Mouse (Mus musculus) hindbrain, embryonic 16.5 days (tissue): ENCODE measurements around the gene Faap100. TPM values are rescaled to one million over a fixed set of nuclear protein-coding genes. Genes with fewer than 3 reads are reported as not detected.
A peak's percentile ranks its signal among the peaks of the same experiment; 100 is the strongest.

Experiments used
- ATAC-seq: fragments of 200-750 bp; cut with Nextera tagmentation; 2 replicates; pipeline ENCODE4 v1.8.0; 2017; ENCODE audit warnings: moderate TSS enrichment, moderate library complexity
- H3K27ac ChIP-seq: fragments of 300-500 bp; sonication (generic); 2 replicates; pipeline ENCODE4 v1.5.1; 2014; ENCODE audit warnings: low read depth, mild to moderate bottlenecking, control low read depth, low read length, moderate library complexity
- H3K27me3 ChIP-seq: fragments of 300-500 bp; sonication (generic); replicated peaks from 2 replicates; pipeline ENCODE4 v1.6.1; 2014; ENCODE audit warnings: low read length; ENCODE audit not compliant: control insufficient read depth, insufficient read depth
- H3K36me3 ChIP-seq: fragments of 300-500 bp; sonication (generic); 2 replicates; pipeline ENCODE4 v1.6.1; 2014; ENCODE audit warnings: mild to moderate bottlenecking, low read length, moderate library complexity, mixed read lengths; ENCODE audit not compliant: control insufficient read depth, insufficient read depth
- H3K4me1 ChIP-seq: fragments of 300-500 bp; sonication (generic); 2 replicates; pipeline ENCODE4 v1.6.1; 2014; ENCODE audit warnings: low read depth, low read length; ENCODE audit not compliant: control insufficient read depth, insufficient read depth
- H3K4me2 ChIP-seq: fragments of 300-500 bp; sonication (generic); 2 replicates; pipeline ENCODE4 v1.6.1; 2014; ENCODE audit warnings: mild to moderate bottlenecking, low read length, control low read depth, moderate library complexity
- H3K4me3 ChIP-seq: fragments of 300-500 bp; sonication (generic); 2 replicates; pipeline ENCODE4 v1.5.1; 2014; ENCODE audit warnings: mild to moderate bottlenecking, low read length, control low read depth, moderate library complexity
- H3K9ac ChIP-seq: fragments of 300-500 bp; sonication (generic); 2 replicates; pipeline ENCODE4 v1.6.1; 2014; ENCODE audit warnings: low read depth, mild to moderate bottlenecking, control low read depth, low read length, moderate library complexity
- H3K9me3 ChIP-seq: fragments of 300-500 bp; sonication (generic); 2 replicates; pipeline ENCODE4 v1.6.1; 2014; ENCODE audit warnings: mild to moderate bottlenecking, low read length, moderate library complexity; ENCODE audit not compliant: control insufficient read depth
- WGBS: fragments of 180-500 bp; shearing (Covaris S2); extraction: QIAGEN DNeasy Blood & Tissue Kit; methylation state at CpG from one replicate; pipeline ENCODE4 v1.1.7; 2014; 5-methylcytosine and 5-hydroxymethylcytosine counted together
- polyA plus RNA-seq: library from polyadenylated mRNA; unstranded; fragments of >200 nt; fragmentation: Nextera tagmentation; extraction: Ambion mirVana; gene quantifications from 2 replicates; pipeline ENCODE4 v1.2.1, GENCODE M21; 2015

Gene Faap100
- polyA plus RNA-seq, 1 experiment from 2014 or later: 103 TPM

GRCm38 (mm10) chr11:120380271-120380670 lies 1.7 kb upstream of the Faap100 start:
- Histone ChIP-seq H3K4me1 (peaks cover 16% of the 10 kb centered on the region), H3K4me2 (no peak overlapping the region), H3K27ac (no peak overlapping the region), H3K27me3 (no peaks in the 10 kb centered on the region), H3K4me3 (no peak overlapping the region), H3K36me3 (peaks cover 21% of the 10 kb centered on the region), H3K9me3 (no peaks in the 10 kb centered on the region), H3K9ac (no peak overlapping the region)
- WGBS: 98% methylated on average over 3 of the region's 3 CpGs
- ATAC-seq: no peak

DNA sequence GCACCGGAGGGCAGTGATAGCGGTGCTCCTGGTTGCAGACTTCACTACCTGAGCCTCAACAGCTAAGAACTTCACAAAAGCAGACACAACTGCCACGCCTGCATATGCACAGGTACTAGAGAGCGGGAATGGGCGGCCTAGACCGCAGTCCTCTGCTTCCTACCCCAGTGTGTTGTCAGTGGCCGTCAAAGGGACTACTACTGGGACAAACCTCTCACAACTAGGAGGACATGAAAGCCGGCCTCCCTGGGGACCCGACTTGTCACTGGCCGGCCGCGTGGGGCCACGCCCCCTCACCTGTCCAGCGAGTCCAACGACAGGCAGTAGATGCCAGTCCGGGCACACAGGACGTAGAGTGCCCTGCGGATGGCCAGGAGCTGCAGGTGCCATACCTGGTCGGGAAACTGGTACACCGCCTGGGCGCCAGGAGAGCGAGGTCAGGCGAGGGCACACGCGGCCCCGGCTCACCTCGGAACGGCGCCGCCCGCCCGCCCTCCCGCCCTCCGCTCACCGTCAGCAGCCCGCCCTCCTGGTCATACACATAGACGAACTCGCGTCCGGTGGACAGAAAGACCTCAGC lies 443 bp downstream of the Faap100 start:
- Histone ChIP-seq H3K4me2 (peak overlapping the region; percentile 85), H3K9me3 (no peaks in the 10 kb centered on the region), H3K27ac (peak overlapping the region; percentile 77), H3K4me1 (peaks cover 18% of the 10 kb centered on the region), H3K36me3 (peaks cover 33% of the 10 kb centered on the region), H3K4me3 (peak overlapping the region; percentile 65), H3K9ac (peak overlapping the region; percentile 88), H3K27me3 (no peaks in the 10 kb centered on the region)
- WGBS: 3% methylated on average over 38 of the region's 40 CpGs
- ATAC-seq: peak; percentile 41

DNA sequence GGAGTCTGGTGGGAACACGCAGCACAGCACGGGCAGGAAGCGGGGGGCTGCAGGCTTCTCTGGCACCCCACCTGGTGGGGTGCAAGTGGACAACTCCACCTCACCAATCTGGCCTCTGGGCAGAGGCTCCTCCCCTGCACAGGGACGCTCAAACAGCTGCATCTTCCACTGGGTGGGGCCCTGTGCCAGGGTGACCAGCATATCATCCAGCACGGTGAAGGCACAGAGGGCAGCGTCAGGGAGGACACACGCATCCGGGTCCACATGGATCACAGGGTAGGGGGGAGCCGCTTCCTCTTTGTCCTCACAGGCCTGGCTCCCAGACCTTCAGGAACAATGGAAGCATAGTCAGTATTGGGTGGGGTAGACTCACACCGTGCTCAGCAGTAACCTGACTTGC lies 1.2 kb downstream of the Faap100 start:
- Histone ChIP-seq H3K27ac (peak overlapping the region; percentile 49; the same call in 1 of the 2 replicates), H3K27me3 (no peaks in the 10 kb centered on the region), H3K4me1 (peaks cover 18% of the 10 kb centered on the region), H3K4me2 (peak overlapping the region; percentile 85), H3K4me3 (peak overlapping the region; percentile 65), H3K9me3 (no peaks in the 10 kb centered on the region), H3K9ac (peak overlapping the region; percentile 88), H3K36me3 (peaks cover 28% of the 10 kb centered on the region)
- no peak for ATAC-seq
- WGBS: 62% methylated on average over 10 of the region's 10 CpGs

- Histone ChIP-seq H3K27me3 (no peaks in the 10 kb centered on the region), H3K9ac (no peak overlapping the region), H3K9me3 (no peaks in the 10 kb centered on the region), H3K4me3 (no peak overlapping the region), H3K4me1 (peaks cover 18% of the 10 kb centered on the region), H3K36me3 (peaks cover 35% of the 10 kb centered on the region), H3K27ac (no peak overlapping the region), H3K4me2 (peak overlapping the region; percentile 85)
- WGBS: 88% methylated on average over 17 of the region's 17 CpGs
- ATAC-seq: no peak
Measured at GRCm38 (mm10) chr11:120376302-120377160, 2.0 kb downstream of the Faap100 start.

GRCm38 (mm10) chr11:120375324-120375723 lies 3.2 kb downstream of the Faap100 start:
- no peaks in the 10 kb centered on the region for H3K27me3 ChIP-seq
- no peak for ATAC-seq
- WGBS: 93% methylated on average over 10 of the region's 10 CpGs

GRCm38 (mm10) chr11:120373820-120374586 lies 4.6 kb downstream of the Faap100 start:
- no peaks in the 10 kb centered on the region for H3K27me3 ChIP-seq
- peaks cover 23% of the 10 kb centered on the region for H3K4me1 ChIP-seq
- H3K4me2 ChIP-seq: no peak overlapping the region
- no peak overlapping the region for H3K4me3 ChIP-seq
- peaks cover 37% of the 10 kb centered on the region for H3K36me3 ChIP-seq
- no peaks in the 10 kb centered on the region for H3K9me3 ChIP-seq
- no peak overlapping the region for H3K9ac ChIP-seq
- 80% methylated on average over 23 of the region's 23 CpGs for WGBS
- no peak for ATAC-seq
- peak overlapping the region; percentile 32; the same call in 1 of the 2 replicates for H3K27ac ChIP-seq

More at GRCm38 (mm10) chr11:120375324-120375723, 3.2 kb downstream of the Faap100 start:
- Histone ChIP-seq H3K27ac (no peak overlapping the region), H3K9ac (no peak overlapping the region), H3K36me3 (peaks cover 35% of the 10 kb centered on the region), H3K4me2 (no peak overlapping the region), H3K4me3 (no peak overlapping the region), H3K9me3 (no peaks in the 10 kb centered on the region), H3K4me1 (peaks cover 18% of the 10 kb centered on the region)

DNA sequence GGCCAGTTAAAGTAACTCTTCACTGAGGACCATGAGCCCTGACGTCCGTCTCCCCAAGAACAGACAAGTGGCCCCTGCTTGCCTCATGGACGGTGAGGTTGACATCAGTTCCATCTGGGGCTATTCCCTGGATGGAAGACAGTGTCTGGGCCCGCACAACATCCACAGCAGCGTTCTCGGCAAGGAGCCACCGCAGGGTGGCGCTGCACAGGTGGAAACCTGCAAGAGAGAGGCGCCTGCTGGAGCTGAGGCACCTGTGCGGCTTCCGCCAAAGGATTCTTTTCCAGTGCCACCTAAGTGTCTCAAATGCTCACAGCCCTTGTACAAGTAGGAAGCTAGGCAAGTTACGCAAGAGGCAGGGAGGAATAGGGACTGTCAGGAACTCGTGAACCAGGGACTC lies 5.5 kb downstream of the Faap100 start:
- Histone ChIP-seq H3K4me2 (no peak overlapping the region), H3K27me3 (no peaks in the 10 kb centered on the region), H3K4me1 (peaks cover 21% of the 10 kb centered on the region), H3K9me3 (no peaks in the 10 kb centered on the region), H3K36me3 (peaks cover 40% of the 10 kb centered on the region), H3K9ac (no peak overlapping the region), H3K4me3 (no peak overlapping the region), H3K27ac (no peak overlapping the region)
- 61% methylated on average over 13 of the region's 13 CpGs for WGBS
- no peak for ATAC-seq

DNA sequence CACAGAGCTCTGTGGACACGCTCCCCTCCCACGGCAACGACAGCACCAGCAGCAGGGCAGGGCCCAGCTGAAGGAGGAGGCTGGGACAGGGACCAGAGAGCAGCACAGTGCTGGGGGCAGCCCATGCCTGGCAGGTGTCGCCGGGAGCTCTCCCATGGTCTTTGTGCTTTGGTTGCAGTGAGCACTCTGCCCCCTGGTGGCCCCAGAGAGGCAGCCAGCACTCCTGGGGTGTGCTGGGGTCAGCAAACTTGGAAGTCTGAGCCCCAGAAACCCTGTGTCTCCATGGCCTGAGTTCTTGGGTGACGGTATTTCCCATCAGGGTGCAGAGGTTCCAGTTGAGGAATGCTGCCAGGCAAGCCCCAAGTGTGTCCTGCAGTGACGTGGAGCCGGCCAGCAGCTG lies 8.9 kb downstream of the Faap100 start:
- no peak overlapping the region for H3K27ac ChIP-seq
- H3K9ac ChIP-seq: peak overlapping the region; percentile 41; the same call in 1 of the 2 replicates

More for the DNA sequence above, 8.9 kb downstream of the Faap100 start:
- H3K4me2 ChIP-seq: no peak overlapping the region
- H3K27me3 ChIP-seq: no peaks in the 10 kb centered on the region
- H3K9me3 ChIP-seq: no peaks in the 10 kb centered on the region
- no peak overlapping the region for H3K4me3 ChIP-seq
- ATAC-seq: peak; percentile 55; the same call in 1 of the 2 replicates
- H3K4me1 ChIP-seq: peaks cover 16% of the 10 kb centered on the region; the same call in 1 of the 2 replicates
- peaks cover 31% of the 10 kb centered on the region for H3K36me3 ChIP-seq
- 31% methylated on average over 8 of the region's 8 CpGs for WGBS
